Mouse (Mus musculus) kidney, embryonic 16.5 days (tissue): ENCODE data around the gene Riok2. TPM values are rescaled to one million over a fixed set of nuclear protein-coding genes. Genes with fewer than 3 reads are reported as not detected.

ENCODE experiments used
- ATAC-seq: fragments of 200-750 bp; cut with Nextera tagmentation; 2 replicates; pipeline ENCODE4 v1.8.0; 2017; ENCODE audit warnings: moderate TSS enrichment; ENCODE audit not compliant: low FRiP score, low TSS enrichment
- H3K27ac ChIP-seq: fragments of 300-500 bp; sonication (generic); 2 replicates; pipeline ENCODE4 v1.5.1; 2014; ENCODE audit warnings: low read length
- H3K27me3 ChIP-seq: fragments of 300-500 bp; sonication (generic); 2 replicates; pipeline ENCODE4 v1.6.1; 2014; ENCODE audit warnings: low read length, control low read depth, mixed read lengths; ENCODE audit not compliant: insufficient read depth
- H3K36me3 ChIP-seq: fragments of 300-500 bp; sonication (generic); 2 replicates; pipeline ENCODE4 v1.6.1; 2014; ENCODE audit warnings: low read length, control low read depth, mixed read lengths; ENCODE audit not compliant: insufficient read depth
- H3K4me1 ChIP-seq: fragments of 300-500 bp; sonication (generic); 2 replicates; pipeline ENCODE4 v1.6.1; 2014; ENCODE audit warnings: low read length, control low read depth, mixed read lengths; ENCODE audit not compliant: insufficient read depth
- H3K4me2 ChIP-seq: fragments of 300-500 bp; sonication (generic); replicated peaks from 2 replicates; pipeline ENCODE4 v1.6.1; 2014; ENCODE audit warnings: low read depth, low read length
- H3K4me3 ChIP-seq: fragments of 300-500 bp; sonication (generic); 2 replicates; pipeline ENCODE4 v1.5.1; 2014; ENCODE audit warnings: mild to moderate bottlenecking, low read length
- H3K9ac ChIP-seq: fragments of 300-500 bp; sonication (generic); replicated peaks from 2 replicates; pipeline ENCODE4 v1.6.1; 2014; ENCODE audit warnings: low read length
- H3K9me3 ChIP-seq: fragments of 300-500 bp; sonication (generic); 2 replicates; pipeline ENCODE4 v1.6.1; 2016; ENCODE audit warnings: low read length, control low read depth
- WGBS: fragments of 180-500 bp; shearing (Covaris S2); extraction: QIAGEN DNeasy Blood & Tissue Kit; methylation state at CpG from one replicate; pipeline ENCODE4 v1.1.7; 2014; 5-methylcytosine and 5-hydroxymethylcytosine counted together
- polyA plus RNA-seq: library from polyadenylated mRNA; unstranded; fragments of >200 nt; fragmentation: Nextera tagmentation; extraction: Ambion mirVana; gene quantifications from 2 replicates; pipeline ENCODE4 v1.2.1, GENCODE M21; 2015

The Riok2 gene
- polyA plus RNA-seq, 1 experiment from 2014 or later = 33.3 TPM

DNA sequence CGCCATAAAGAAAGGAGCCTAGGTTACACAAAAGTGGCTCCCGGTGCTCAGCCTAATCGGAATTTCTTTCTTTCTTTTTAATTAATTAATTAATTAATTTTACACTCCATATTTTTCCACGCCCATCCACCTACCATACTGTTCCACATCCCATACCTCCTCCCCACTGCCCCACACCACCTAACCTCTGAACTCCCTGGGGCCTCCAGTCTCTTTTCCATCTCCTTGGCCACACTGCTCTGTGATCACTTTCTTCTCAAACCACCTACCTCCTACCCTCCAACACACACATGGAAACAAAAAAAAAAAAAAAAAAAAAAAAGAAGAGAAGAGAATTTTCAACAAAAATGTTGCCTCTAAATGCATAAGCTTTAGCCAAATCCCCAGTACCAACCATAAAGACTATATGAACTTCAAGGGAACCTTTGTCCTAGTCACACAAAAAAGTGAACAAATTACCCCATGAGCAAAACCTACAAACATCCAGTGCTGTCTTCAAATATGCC, 51.3 kb downstream of the Riok2 start:
- 68% methylated on average over 4 of the region's 4 CpGs for WGBS

DNA sequence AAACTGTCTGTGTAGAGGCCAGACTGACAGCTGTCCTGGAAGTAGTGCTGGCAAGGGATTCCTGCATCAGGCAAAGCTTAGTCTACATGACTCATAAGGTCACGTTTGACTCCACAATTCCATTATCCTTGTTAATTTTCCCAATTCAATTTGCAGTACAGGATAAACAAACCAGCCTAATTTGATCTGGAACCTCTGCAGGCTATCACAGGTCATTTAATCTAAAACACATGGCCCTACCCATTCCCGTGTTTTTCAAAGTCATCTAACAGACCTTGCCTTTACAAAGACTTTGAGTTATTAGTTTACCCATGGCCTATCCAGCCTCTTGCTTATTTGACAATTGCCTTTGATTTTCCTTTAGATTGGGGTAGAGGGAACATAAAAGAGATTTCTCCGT, 51.8 kb downstream of the Riok2 start:
- WGBS = 43% methylated on average over 3 of the region's 3 CpGs
- Histone ChIP-seq H3K36me3 (no peaks in the 10 kb centered on the region), H3K4me1 (peaks cover 4% of the 10 kb centered on the region; the same call in 1 of the 2 replicates), H3K9ac (no peak overlapping the region), H3K27ac (no peak overlapping the region), H3K4me3 (no peak overlapping the region), H3K4me2 (no peak overlapping the region), H3K9me3 (no peaks in the 10 kb centered on the region), H3K27me3 (no peaks in the 10 kb centered on the region)
- no peak for ATAC-seq

More for the DNA sequence above, 51.3 kb downstream of the Riok2 start:
- Histone ChIP-seq H3K27me3 (no peaks in the 10 kb centered on the region), H3K36me3 (no peaks in the 10 kb centered on the region), H3K9me3 (no peaks in the 10 kb centered on the region), H3K4me2 (no peak overlapping the region), H3K9ac (no peak overlapping the region), H3K4me1 (peaks cover 4% of the 10 kb centered on the region; the same call in 1 of the 2 replicates), H3K27ac (no peak overlapping the region), H3K4me3 (no peak overlapping the region)
- no peak for ATAC-seq

GRCm38 (mm10) chr17:17428888-17429287, 54.8 kb downstream of the Riok2 start:
- ATAC-seq = no peak
- 80% methylated on average over 2 of the region's 2 CpGs for WGBS
- H3K9ac ChIP-seq = no peak overlapping the region
- no peaks in the 10 kb centered on the region for H3K27me3 ChIP-seq
- no peak overlapping the region for H3K27ac ChIP-seq
- peaks cover 4% of the 10 kb centered on the region; the same call in 1 of the 2 replicates for H3K4me1 ChIP-seq
- no peaks in the 10 kb centered on the region for H3K9me3 ChIP-seq
- no peaks in the 10 kb centered on the region for H3K36me3 ChIP-seq
- H3K4me2 ChIP-seq = no peak overlapping the region
- H3K4me3 ChIP-seq = no peak overlapping the region

DNA sequence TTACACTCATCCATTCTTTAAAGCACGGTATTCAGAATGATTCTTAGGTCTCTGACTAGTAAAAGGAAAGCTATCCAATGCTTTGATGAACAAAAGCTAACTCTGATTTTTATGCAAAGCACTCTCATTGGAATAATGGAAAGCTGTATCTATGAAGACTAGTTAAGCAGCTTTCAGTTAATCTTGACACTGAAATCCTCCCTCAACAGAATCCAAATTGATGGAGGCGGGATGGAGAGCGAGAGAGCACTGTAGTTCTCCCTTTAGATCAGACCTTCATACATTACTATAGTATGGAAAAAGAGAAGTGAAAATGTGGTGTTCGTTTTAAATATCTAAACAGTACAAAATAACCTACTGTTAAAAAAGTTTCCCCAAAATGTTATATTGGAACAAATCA, 59.6 kb downstream of the Riok2 start:
- no peak overlapping the region for H3K4me2 ChIP-seq
- H3K36me3 ChIP-seq = no peaks in the 10 kb centered on the region
- no peaks in the 10 kb centered on the region for H3K4me1 ChIP-seq
- H3K27ac ChIP-seq = no peak overlapping the region
- H3K9ac ChIP-seq = no peak overlapping the region
- no peaks in the 10 kb centered on the region for H3K27me3 ChIP-seq
- no peak for ATAC-seq
- no peaks in the 10 kb centered on the region for H3K9me3 ChIP-seq
- WGBS = 81% methylated on average over 4 of the region's 4 CpGs
- no peak overlapping the region for H3K4me3 ChIP-seq

DNA sequence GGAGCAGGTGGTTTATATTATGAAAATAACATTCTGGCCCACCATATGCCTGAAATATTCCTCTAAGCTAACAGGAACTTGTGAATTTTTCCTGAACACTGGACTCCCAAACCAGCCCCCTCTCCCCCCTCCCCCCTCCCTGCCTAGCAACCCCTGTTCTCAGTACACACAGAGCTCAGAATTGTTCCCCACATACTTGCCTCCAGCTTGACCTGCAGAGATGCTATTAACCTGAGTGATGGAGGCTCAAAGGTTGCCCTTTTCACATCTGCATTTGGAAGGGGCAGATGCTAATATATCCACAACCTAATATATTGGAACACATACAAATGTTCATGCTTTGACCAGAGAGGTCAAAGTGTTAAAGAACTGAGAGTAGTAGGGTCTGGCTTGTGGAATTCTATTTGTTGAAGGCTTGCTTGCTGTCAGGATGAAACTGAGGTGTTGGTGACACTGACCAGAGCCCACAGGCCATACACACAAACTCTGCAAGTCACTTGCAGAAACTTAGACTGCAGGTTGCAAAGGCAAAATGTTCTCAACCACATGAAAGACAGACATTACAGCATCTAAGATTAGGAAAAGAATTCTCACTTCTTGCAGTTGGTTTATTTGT, 64.6 kb downstream of the Riok2 start:
- Histone ChIP-seq H3K4me1 (0 out of 2 replicates have a peak, but pooled peaks cover 6% of the 10 kb centered on the region), H3K4me3 (no peak overlapping the region)
- ATAC-seq = no peak

DNA sequence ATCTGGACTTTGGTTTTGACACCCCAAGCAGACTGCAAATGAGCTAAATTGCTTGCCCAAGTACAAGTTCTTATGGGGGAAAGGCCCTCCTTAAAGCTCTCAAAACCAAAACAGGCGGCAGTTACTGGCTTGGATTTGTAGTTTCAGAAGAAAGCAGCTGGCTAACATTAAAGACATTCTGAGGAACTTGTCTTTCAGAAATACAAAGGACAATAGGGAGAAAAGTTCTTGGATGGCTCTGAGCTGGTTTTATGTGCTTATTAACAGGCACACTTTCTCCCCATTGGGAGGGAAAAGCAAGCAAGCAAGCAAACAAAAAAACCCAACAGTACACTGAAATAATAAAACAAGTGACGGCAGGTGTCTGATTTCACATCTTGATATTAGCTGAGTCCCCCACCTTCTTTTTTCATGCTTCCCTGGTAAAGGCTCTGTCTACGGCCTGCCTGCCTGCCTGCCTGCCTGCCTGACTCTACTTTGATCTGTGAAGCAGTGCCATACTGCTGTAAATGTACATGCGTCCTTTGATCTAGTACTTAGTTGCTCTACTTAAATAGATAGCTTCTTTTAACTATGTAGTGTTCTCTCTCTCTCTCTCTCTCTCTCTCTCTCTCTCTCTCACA, 67.9 kb downstream of the Riok2 start:
- H3K9me3 ChIP-seq = no peaks in the 10 kb centered on the region
- no peak overlapping the region for H3K4me3 ChIP-seq
- ATAC-seq = peak; percentile 94
- H3K9ac ChIP-seq = no peak overlapping the region
- no peak overlapping the region for H3K4me2 ChIP-seq
- 17% methylated on average over 4 of the region's 4 CpGs for WGBS
- 0 out of 2 replicates have a peak, but pooled peaks cover 6% of the 10 kb centered on the region for H3K4me1 ChIP-seq
- H3K36me3 ChIP-seq = no peaks in the 10 kb centered on the region
- no peaks in the 10 kb centered on the region for H3K27me3 ChIP-seq
- H3K27ac ChIP-seq = peak overlapping the region; percentile 59; the same call in 1 of the 2 replicates

More for the DNA sequence above, 64.6 kb downstream of the Riok2 start:
- no peaks in the 10 kb centered on the region for H3K36me3 ChIP-seq
- no peak overlapping the region for H3K9ac ChIP-seq
- no peak overlapping the region for H3K4me2 ChIP-seq
- no peak overlapping the region for H3K27ac ChIP-seq
- H3K27me3 ChIP-seq = no peaks in the 10 kb centered on the region
- no peaks in the 10 kb centered on the region for H3K9me3 ChIP-seq

DNA sequence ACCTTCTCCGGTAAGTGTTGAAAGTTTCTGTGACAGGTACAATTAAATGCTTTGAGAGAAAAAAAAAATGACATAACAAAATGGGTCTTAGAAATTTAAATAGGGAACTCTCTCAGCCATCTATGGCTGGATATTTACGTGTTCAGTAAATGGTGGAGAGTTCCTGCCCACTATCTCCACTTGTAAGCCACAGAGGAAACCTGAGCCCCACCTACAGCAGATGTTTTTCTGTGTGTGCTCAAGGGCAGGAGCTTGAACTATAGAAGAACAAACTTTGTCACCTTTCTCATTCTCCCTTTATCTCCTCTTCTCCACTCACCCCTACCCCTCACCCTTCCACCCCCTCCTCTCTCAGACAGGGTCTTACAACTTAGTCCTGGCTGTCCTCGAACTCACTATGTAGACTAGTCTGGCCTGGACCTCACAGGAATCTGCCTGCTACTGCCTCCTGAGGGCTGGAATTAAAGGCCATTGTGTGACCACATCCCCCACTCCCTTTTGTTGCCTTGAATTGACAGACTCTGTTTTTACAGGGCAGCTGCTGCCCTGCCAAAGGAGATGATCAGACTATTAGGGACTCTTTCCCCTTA, 70.3 kb downstream of the Riok2 start:
- 75% methylated on average over 3 of the region's 3 CpGs for WGBS
- ATAC-seq = no peak
- Histone ChIP-seq H3K36me3 (no peaks in the 10 kb centered on the region), H3K4me2 (no peak overlapping the region), H3K27ac (0 out of 2 replicates have a peak overlapping the region, but pooled peaks have one; percentile 14), H3K9ac (no peak overlapping the region), H3K9me3 (no peaks in the 10 kb centered on the region), H3K27me3 (no peaks in the 10 kb centered on the region), H3K4me3 (no peak overlapping the region), H3K4me1 (peaks cover 15% of the 10 kb centered on the region)

Other genes with a start within 250 kb of the Riok2 start
- 4.1 and 4.8 TPM in 2 replicates for gene Lix1, start 28.4 kb downstream of the Riok2 start, polyA plus RNA-seq